ENCODE assay signal across 8 mouse cellular contexts in the genomic region with DNA sequence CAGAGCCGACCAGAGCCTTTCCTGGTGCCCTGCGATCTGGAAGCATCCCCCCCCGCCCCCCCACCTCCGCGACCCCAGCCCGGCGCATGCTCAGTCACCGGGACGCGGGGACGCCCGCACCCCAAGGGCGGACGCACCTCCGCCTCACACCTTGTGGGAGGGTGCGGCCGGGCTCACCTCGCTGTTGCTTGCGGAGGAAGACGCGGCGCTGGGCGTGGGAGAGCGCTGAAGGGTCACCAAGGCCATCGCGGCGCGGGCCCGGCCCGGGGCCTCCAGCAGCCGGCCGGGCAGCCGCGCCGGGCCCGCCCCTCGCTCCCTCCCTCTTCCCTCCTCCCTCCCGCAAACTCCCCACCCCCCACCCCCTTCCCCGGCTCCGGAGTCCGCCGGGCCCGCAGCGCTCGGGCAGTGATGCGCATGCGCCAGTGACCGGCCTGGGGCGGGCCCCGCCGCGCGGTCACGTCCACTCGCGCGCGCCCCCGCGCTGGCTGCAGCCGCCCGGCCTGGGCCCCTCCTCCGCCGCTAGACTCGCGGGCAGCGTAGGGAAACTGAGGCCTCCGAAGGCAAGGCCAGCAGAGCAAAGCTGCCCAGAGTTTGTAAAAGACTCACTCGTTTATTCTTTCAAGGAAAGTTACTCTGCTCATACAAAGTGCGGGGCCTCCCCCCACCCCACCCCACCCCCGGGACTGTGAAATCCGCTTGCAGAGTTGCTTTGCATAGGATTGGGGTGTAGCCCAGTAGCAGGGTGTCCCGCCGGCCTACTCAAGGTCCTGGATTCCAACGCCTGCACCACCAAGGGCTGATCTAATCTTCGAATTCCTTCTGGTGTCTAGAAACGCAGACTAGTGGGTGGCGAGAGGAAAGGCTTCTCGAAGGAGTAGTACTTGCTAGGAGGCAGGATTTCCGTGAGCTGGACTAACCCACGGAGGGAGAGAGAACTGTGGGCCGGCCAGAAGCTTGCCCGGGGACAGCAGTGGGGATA. TPM values are rescaled to one million over a fixed set of nuclear protein-coding genes. Genes with fewer than 3 reads are reported as not detected.
DNase-seq lines count a peak whose midpoint lies in the region; ATAC-seq lines count a peak whose summit lies in the region.

A gene (minus strand): TSS at position 408 of the 979 bp plus-strand sequence.

- intact Hi-C loops in gastrocnemius, postnatal 14 days (cut with DNase I; ENCODE audit: low total_unique reads): no loop called here
- intact Hi-C loops in left cerebral cortex, postnatal 25 days (cut with DNase I): loop anchor here (5.0 kb wide), 1 partner anchor 99 kb away; a partner anchor contains a TSS

- peak; percentile 90 for DNase-seq in ZHBTc4 (ENCODE audit: low read depth, low spot score)
- DNase-seq in embryo, embryonic 10 days (ENCODE audit: low spot score): peak; percentile 88
- peak; percentile 92 for DNase-seq in gastrocnemius, postnatal 14 days
- peak; percentile 83 to 88 for DNase-seq in left cerebral cortex, postnatal 25 days (ENCODE audit: low spot score in 2 of 2)
- peak; percentile 91 for DNase-seq in mesoderm, embryonic 11.5 days (ENCODE audit: low read depth, low spot score)
- DNase-seq in right cerebral cortex, postnatal 36 days (ENCODE audit: low spot score in 2 of 2): peak; percentile 64 to 77
- DNase-seq in yolk sac, embryonic 10.5 days (ENCODE audit: low spot score): peak; percentile 92

- ATAC-seq in inflammation-experienced regulatory T-cells, adult 6 months: peak; percentile 10

RNA-seq across cellular contexts. Expression of the gene that starts here (rescaled TPM):
- 1 to 10 TPM; 5.6 to 8.9 TPM for total RNA-seq in gastrocnemius, postnatal 14 days (2021)
- polyA plus RNA-seq in inflammation-experienced regulatory T-cells, adult 6 months (2017; shearing (Covaris generic)): 10 to 100 TPM; 15.5 to 18.0 (median 16.9) TPM
- total RNA-seq in left cerebral cortex, postnatal 25 days (2021): 10 to 100 TPM; 19.3 to 19.8 TPM

Comparison
In these comparisons a context has a peak if more than half of its experiments do, and no peak if none do; other contexts are left out.
1. Peak in every context shown above with its lines: DNase-seq and ATAC-seq.